Mouse (Mus musculus) left cerebral cortex, postnatal 4 days (tissue): ENCODE results near the gene Cenpx. TPM values are rescaled to one million over a fixed set of nuclear protein-coding genes. Genes with fewer than 3 reads are reported as not detected.
A peak's percentile ranks its signal among the peaks of the same experiment; 100 is the strongest.
"Not testable (repeated sequence)": the region's sequence is repeated elsewhere in the genome, so short reads cannot be mapped to it uniquely, and the experiment has no call there.

Experiments used
- DNase-seq: peaks from one replicate; pipeline ENCODE4 v3.0.0-alpha.2; 2022
- intact Hi-C: fragments of 180-260 bp; cut with DNase I; formaldehyde crosslinking; loops from one replicate; pipeline ENCODE4 v1.15.1; 2025
- total RNA-seq, 2 experiments: library from RNA; stranded (reverse); gene quantifications; 2 replicates each; pipeline ENCODE4 v1.2.3; 2021

Gene Cenpx
- total RNA-seq, 2 experiments from 2014 or later, result 31.2 to 35.1 TPM

DNA sequence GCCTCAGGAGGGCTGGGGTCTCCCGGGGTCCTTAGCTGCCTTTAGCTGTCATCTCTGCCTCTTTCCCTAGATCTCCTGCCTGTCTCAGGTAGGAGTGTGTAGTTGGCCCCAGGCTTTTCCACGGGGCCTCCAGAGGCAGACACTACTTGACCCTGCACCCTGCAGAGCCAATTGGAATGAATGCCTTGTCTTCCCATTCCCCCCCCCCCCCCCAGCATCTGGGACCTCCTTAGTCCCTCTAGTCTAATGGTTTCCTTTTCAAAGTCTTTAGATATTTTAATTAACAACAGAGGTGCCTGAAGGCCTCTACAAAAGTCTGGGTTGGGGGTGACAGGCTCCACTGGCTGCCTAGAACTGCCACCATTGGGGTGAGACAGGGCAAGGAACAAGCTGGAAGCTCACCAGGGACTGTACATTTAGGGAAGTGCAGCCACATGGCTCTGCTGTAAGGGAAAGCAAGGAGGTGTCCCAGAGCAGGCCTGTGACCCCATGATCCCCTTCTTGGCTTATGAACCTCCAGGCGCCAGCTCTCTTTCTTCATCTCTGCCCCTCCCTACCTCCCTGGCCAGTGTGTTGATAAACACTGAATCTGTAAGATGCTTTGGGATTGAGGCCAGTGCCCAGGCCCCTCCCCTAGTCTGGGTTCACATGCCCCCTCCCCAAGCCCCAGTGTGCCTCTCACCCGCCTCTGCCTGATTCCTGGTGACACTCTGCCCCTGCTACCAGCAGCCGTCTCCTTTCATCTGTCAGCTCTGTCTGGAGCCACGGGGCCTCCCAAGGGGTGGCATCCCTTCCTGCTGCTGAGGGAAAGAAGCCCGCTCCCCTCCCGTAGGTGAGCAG lies 8.8 kb downstream of the Cenpx start:
- no peak for DNase-seq
- intact Hi-C loops, result no loop called here

GRCm38 (mm10) chr11:120703696-120704454 lies 9.7 kb downstream of the Cenpx start:
- DNase-seq, result no peak
- intact Hi-C loops, result no loop called here

GRCm38 (mm10) chr11:120697741-120698140 lies 15.8 kb downstream of the Cenpx start:
- intact Hi-C loops, result no loop called here
- DNase-seq, result no peak

DNA sequence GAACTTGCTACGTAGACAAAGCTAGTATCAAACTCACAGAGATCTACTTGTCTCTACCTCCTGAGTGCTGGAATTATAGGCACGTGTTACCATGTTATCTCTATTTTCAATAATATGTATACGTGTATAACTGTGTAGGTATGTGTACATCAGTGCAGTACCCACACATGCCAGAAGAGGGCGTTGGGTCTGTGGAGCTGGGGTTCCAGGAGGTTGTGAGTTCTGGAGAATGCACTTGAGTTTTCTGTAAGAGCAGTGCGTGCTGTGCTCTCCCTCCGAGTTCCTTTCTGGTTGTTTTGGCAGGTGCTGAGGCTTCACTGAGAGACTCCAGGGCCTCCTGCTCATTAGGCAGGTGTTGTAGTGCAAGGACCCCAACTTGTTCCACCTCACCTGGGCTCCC lies 17.0 kb downstream of the Cenpx start:
- DNase-seq, result no peak
- intact Hi-C loops, result no loop called here

DNA sequence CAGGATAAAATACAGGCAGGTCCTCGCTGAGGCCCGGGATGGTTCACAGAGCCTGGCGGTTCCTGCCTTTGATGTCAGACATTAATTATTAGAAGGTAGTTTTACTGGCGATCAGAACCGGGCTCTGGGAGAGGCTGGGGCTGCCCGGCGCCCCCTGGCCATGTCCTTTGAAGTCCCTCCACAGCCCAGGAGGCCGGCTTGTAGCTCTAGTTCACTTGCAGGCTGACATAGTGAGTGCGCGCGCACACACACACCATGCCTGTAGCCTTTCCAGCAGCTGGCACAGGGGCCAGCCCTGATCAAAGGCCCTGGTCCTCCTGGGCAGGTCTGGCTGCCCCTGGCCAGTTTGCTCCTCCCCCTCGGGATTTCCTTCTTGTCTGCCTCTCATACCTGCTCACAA lies 17.9 kb downstream of the Cenpx start:
- no peak for DNase-seq

DNA sequence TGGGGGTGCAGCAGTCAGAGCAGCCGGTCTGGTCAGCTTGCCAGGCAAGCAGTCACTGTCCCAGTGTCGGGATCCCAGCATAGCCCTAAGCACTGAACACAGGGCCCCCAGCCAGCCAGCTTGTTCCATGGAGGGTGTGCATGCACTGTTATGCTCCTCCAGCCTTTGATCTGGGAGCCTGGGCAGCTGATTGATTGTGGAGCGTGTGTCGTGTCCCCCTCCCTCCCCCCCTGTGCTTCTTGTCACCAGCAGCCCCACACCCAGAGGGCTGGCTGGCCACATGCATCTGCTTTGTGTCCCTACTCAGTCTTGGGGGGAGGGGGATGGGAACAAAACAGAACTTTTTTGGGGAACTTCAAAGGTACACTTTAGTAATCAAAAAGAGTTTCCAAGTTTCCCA lies 18.4 kb downstream of the Cenpx start:
- intact Hi-C loops, result no loop called here
- peak; percentile 68 for DNase-seq

More for the DNA sequence above, 17.9 kb downstream of the Cenpx start:
- intact Hi-C loops, result no loop called here

DNA sequence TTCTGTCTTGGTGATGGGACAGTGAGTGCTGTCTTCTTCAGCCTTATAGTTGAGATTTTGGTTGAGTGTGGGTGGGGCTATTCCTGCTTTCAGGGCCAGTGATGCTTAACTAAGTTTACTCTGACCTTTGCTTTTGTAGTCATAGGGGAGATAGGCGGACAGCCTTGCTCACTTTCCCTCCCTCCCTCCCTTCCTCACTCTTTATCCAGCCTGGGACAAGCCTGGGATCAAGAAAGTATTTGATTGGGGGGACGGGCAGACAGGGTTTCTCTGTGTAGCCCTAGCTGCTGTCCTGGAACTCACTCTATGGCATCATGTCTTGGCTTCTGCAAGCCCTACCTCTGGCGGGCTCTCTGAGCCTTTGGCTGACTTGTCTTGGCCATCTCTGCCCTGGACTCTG lies 20.1 kb downstream of the Cenpx start:
- DNase-seq, result no peak
- intact Hi-C loops, result no loop called here

DNA sequence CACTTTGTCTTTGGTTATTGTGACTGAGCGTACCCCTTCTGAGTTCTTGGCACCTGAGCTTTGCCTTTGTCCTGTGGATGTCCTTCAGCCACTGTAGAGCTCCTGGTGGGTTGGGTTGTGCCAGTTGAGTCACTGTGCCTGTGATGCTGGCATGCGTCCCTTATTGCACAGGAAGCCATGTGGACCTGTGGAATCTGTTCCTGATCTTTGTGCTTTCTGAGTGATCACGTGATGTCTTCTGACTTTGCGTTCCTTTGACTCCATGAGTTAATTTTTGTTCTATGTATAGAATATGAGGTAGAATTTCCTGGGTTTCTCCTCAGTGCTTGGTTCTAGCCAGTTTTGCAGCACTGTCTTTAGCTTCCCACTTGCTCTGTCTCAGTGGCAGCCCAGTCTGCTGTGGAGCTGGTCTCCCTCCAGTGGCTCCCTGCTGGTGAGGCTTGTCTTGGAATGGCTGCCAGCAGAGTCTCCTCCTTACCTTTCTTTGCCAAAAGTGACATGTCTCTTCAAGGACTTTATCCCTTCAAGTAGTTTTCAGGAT lies 21.0 kb downstream of the Cenpx start:
- DNase-seq, result no peak
- intact Hi-C loops, result no loop called here

DNA sequence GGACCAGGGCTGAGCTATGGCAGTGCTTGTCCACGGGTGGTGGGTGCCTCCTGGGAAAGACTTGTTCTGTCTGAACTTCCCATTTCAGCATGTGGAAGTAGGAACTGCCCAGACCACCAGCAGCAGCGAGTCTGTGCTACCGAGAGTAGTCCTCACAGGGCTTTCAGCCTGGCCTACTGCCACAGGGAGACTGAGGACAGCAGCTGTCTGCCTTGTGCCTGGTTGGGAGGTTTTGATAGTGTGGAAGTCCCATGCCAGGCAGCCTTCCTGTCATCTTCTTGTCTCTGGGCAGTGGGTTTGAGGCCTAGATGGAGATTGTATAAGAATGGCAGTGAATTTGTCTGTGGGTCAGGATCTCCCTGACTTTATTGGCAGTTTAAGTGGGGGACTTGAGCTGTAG lies 24.2 kb downstream of the Cenpx start:
- DNase-seq, result no peak
- intact Hi-C loops, result no loop called here

DNA sequence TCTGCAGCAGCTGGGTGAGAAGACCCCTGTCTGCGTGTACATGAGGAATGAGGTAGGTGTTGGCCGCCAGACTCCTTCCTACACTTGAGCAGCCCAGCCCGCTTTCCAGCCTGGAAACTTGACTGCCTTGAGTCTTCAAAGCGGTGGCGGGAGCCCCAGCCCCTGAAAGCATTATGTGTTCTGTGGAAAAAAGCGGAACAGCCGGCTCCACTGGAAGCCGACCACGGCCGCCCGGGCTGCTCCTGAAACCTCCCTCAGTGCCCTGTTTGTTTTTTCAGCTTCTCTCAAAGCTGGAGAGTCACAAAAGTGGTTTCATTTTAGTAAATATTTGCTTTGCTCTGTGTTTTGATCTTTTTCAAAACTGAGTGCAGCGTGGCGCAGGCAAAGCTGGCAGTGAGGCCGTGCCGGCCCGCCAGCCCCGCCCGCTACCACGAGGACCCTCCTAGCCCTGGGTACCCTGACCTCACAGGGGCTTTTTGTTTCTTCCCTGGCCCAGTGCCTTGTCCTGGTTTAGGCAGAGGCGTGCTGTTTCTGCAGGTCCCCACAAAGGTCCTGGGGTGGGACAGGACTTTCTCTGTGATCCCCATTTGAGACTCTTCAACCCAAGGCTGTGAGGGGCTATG lies 26.8 kb downstream of the Cenpx start:
- no peak for DNase-seq

GRCm38 (mm10) chr11:120684660-120685059 lies 28.9 kb downstream of the Cenpx start:
- DNase-seq, result no peak
- intact Hi-C loops, result no loop called here

More for the DNA sequence above, 26.8 kb downstream of the Cenpx start:
- intact Hi-C loops, result no loop called here

DNA sequence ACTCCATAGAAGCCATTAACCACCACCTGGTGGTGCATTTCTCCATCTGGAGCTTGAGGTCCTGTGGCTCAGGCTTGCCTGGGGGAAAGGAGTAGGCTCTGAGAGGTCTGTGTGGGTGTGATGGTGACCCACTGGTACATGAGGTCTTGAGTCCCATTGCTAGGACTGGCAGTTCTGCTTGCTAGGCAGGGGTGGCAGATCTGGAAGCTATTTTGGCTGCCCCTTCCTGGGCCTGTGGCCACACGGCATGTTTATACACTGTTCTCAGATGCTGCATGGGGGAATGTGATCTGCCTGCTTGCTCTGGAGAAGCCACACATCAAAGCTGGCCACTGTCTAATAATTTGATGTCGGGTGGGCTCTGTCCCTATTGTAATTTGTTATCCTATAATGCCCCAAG lies 29.5 kb downstream of the Cenpx start:
- intact Hi-C loops, result no loop called here
- DNase-seq, result no peak

- intact Hi-C loops, result no loop called here
- no peak for DNase-seq
These were observed 30.0 kb downstream of the Cenpx start for GRCm38 (mm10) chr11:120683536-120683935.

DNA sequence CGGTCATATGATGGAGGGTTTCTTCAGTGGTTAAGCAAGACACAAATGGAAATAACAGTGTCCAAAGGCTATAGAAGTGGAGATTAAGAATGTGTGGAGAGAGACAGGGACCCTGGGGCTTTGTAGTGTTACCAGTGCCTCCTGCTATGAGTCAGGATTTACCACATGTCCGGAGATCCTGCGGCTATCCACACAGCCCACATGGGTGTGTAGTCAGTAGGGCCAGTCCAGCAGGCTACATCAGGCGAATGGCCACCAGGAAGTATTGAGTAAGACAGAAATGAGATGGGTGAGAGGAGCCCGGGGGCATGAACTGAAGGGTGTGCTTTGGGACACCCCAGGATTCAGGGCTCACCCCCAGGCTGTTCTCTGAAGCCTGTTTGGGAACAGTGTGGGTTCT lies 30.9 kb downstream of the Cenpx start:
- intact Hi-C loops, result no loop called here
- no peak for DNase-seq

DNA sequence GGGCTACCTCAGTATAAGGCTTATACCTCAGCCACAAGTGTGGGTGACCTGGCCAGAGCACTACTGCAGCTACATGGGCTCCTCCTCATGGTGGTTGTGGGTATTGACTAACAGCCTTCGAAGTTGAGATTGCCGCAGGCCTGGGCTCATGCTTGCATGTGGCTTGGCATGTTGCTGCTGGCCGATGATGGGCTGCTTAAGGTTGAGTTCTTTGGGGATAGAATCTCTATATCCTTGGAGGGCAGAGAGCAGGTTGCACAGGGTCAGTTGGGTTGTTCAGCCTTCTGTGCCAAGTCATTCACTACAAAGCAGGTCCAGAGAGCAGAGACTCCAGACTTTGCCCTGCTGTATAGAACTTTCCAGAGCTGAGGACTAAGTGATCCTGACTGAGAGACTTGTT lies 33.6 kb downstream of the Cenpx start:
- intact Hi-C loops, result no loop called here
- DNase-seq, result no peak

GRCm38 (mm10) chr11:120676951-120677350 lies 36.6 kb downstream of the Cenpx start:
- intact Hi-C loops, result no loop called here
- no peak for DNase-seq

- intact Hi-C loops, DNase-seq: not testable (repeated sequence)
These were observed 37.7 kb downstream of the Cenpx start for GRCm38 (mm10) chr11:120675875-120676274.

GRCm38 (mm10) chr11:120673594-120674122 lies 39.9 kb downstream of the Cenpx start:
- no peak for DNase-seq
- intact Hi-C loops, result no loop called here

DNA sequence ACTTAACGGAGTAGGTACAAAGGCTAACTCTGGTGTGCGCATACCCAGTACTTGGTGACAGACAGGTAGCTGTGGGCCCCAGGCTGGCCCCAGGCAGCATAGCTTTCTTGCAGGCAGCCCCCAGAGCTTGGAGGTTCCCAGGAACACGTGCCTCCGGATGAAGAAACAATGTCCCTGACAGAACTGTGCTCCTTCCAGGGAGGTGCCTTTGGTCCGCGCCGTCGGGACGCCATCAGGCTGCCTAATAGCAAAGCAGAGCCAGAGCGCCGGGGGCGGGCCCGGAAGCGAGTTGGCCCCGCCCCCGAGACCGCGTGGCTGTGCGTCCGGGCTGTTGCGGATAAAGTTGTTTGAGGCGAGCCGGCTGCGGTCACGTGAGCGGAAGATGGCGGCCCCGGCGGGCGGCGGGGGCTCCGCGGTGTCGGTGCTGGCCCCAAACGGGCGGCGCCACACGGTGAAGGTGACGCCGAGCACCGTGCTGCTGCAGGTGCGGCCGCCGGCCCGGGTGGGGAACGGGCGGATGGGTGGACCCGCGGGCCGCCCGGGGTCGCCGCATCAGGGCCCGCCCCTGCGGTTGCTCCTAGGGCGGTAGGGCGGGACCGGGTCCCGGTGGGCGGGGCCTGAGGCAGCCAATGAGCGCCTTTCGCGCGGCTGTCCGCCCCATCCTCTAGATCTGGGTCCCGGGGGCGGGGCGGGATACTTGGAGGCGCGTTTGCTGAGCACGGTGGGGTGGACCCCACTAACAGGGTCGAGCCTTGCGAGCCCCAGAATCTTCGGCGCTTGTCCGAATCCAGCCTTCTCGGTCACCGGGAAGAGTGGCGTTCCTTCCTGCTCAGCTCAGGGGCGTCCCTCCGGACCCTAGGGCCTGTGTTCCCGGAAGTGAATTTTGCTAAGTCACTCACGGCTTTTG lies 40.6 kb downstream of the Cenpx start, which contains the start of gene Aspscr1:
TSS of gene Aspscr1 (plus strand) at position 287 of the 907 bp plus-strand sequence.
- intact Hi-C loops, result no loop called here
- peak; percentile 97 for DNase-seq

- DNase-seq, result no peak
- intact Hi-C loops, result no loop called here
These were observed 46.9 kb downstream of the Cenpx start for GRCm38 (mm10) chr11:120666617-120667016.
